Mouse (Mus musculus) lung, embryonic 15.5 days (tissue): ENCODE data around the gene Edn2. TPM values are rescaled to one million over a fixed set of nuclear protein-coding genes. Genes with fewer than 3 reads are reported as not detected.

ENCODE experiments used
- ATAC-seq: fragments of 200-750 bp; cut with Nextera tagmentation; 2 replicates; pipeline ENCODE4 v1.8.0; 2017; ENCODE audit warnings: moderate number of reproducible peaks, borderline replicate concordance; ENCODE audit not compliant: low FRiP score, low TSS enrichment; ENCODE audit errors: extremely low read depth
- H3K27ac ChIP-seq: fragments of 300-500 bp; sonication (generic); 2 replicates; pipeline ENCODE4 v1.5.1; 2015; ENCODE audit warnings: moderate library complexity, mild to moderate bottlenecking, inconsistent platforms
- H3K27me3 ChIP-seq: fragments of 300-500 bp; sonication (generic); 2 replicates; pipeline ENCODE4 v1.6.1; 2015; ENCODE audit warnings: inconsistent platforms
- H3K36me3 ChIP-seq: fragments of 300-500 bp; sonication (generic); 2 replicates; pipeline ENCODE4 v1.6.1; 2015; ENCODE audit warnings: inconsistent platforms
- H3K4me1 ChIP-seq: fragments of 300-500 bp; sonication (generic); 2 replicates; pipeline ENCODE4 v1.6.1; 2015; ENCODE audit warnings: inconsistent platforms
- H3K4me2 ChIP-seq: fragments of 300-500 bp; sonication (generic); 2 replicates; pipeline ENCODE4 v1.6.1; 2015; ENCODE audit warnings: inconsistent platforms, mild to moderate bottlenecking, moderate library complexity
- H3K4me3 ChIP-seq: fragments of 300-500 bp; sonication (generic); 2 replicates; pipeline ENCODE4 v1.5.1; 2015; ENCODE audit warnings: mild to moderate bottlenecking, inconsistent platforms
- H3K9ac ChIP-seq: fragments of 300-500 bp; sonication (generic); 2 replicates; pipeline ENCODE4 v1.6.1; 2015; ENCODE audit warnings: inconsistent platforms
- H3K9me3 ChIP-seq: fragments of 300-500 bp; sonication (generic); 2 replicates; pipeline ENCODE4 v1.6.1; 2016; ENCODE audit warnings: inconsistent platforms
- WGBS: fragments of 180-500 bp; shearing (Covaris S2); methylation state at CpG from one replicate; pipeline ENCODE4 v1.1.7; 2015; 5-methylcytosine and 5-hydroxymethylcytosine counted together
- polyA plus RNA-seq: library from polyadenylated mRNA; unstranded; fragments of >200 nt; fragmentation: Nextera tagmentation; extraction: Ambion mirVana; gene quantifications from 2 replicates; pipeline ENCODE4 v1.2.1, GENCODE M21; 2015

Gene Edn2
- polyA plus RNA-seq, 1 experiment from 2014 or later, result 0.76 TPM

DNA sequence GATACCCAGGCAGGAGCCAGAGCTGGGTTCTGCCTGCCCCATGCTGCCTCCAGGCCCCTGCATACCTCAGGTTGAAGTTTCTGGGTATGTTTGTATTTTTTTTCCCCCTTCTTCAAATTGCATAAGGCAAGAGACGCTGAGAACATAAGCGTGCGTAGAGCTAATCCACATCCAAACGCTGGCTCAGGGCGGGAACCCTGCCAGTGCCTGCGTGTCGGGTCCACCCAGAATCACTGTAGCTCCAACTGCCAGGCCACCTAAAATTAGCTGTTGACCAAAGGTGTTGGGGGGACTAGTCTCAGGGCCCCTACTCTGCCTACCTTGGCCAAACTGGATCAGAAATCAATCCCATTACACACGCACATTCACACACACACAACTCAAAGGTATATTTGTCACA, 1.6 kb downstream of the Edn2 start:
- Histone ChIP-seq H3K4me2 (no peak overlapping the region), H3K36me3 (no peaks in the 10 kb centered on the region), H3K4me1 (peaks cover 35% of the 10 kb centered on the region), H3K27me3 (no peaks in the 10 kb centered on the region), H3K4me3 (no peak overlapping the region), H3K9me3 (no peaks in the 10 kb centered on the region), H3K27ac (no peak overlapping the region), H3K9ac (no peak overlapping the region)
- no peak for ATAC-seq
- WGBS, result 60% methylated on average over 8 of the region's 8 CpGs

GRCm38 (mm10) chr4:120163242-120163641, 2.2 kb downstream of the Edn2 start:
- Histone ChIP-seq H3K4me1 (peaks cover 35% of the 10 kb centered on the region), H3K9ac (no peak overlapping the region), H3K9me3 (no peaks in the 10 kb centered on the region), H3K36me3 (no peaks in the 10 kb centered on the region), H3K27me3 (no peaks in the 10 kb centered on the region), H3K4me2 (no peak overlapping the region), H3K4me3 (no peak overlapping the region), H3K27ac (0 out of 2 replicates have a peak overlapping the region, but pooled peaks have one; percentile 12)
- WGBS, result 14% methylated on average over 11 of the region's 11 CpGs
- peak; percentile 35; the same call in 1 of the 2 replicates for ATAC-seq

DNA sequence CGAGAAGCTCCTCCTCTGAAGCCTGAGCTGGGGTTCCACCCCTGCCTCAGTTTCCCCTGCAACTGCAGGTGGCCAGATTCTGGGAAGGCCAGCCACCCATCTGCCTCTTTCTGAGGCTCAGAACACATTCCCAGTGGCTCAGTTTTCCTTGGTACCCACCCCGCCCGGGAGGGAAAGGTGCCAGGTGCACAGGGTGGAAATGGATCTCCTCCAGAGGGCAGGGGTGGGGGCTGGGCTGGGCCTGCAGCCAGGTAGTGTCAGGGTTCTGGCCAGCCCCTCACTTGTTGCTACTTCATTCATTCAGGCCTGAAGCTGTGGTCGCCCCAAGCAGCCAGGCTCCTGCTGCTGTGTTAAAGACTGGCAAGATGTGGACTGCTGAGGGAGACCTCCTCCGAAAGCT, 3.3 kb downstream of the Edn2 start:
- Histone ChIP-seq H3K27me3 (no peaks in the 10 kb centered on the region), H3K4me3 (no peak overlapping the region), H3K27ac (no peak overlapping the region), H3K9ac (no peak overlapping the region), H3K36me3 (no peaks in the 10 kb centered on the region), H3K4me1 (peaks cover 35% of the 10 kb centered on the region), H3K9me3 (no peaks in the 10 kb centered on the region), H3K4me2 (no peak overlapping the region)
- no peak for ATAC-seq
- WGBS, result 84% methylated on average over 5 of the region's 5 CpGs

GRCm38 (mm10) chr4:120167778-120168177, 6.8 kb downstream of the Edn2 start:
- Histone ChIP-seq H3K9me3 (no peaks in the 10 kb centered on the region), H3K27ac (no peak overlapping the region), H3K9ac (no peak overlapping the region), H3K36me3 (no peaks in the 10 kb centered on the region), H3K27me3 (no peaks in the 10 kb centered on the region), H3K4me1 (peaks cover 23% of the 10 kb centered on the region), H3K4me3 (no peak overlapping the region), H3K4me2 (no peak overlapping the region)
- ATAC-seq, result no peak
- 83% methylated on average over 6 of the region's 6 CpGs for WGBS

GRCm38 (mm10) chr4:120168346-120168745, 7.3 kb downstream of the Edn2 start:
- WGBS, result 75% methylated on average over 4 of the region's 4 CpGs
- H3K27me3 ChIP-seq, result no peaks in the 10 kb centered on the region
- H3K4me1 ChIP-seq, result peaks cover 17% of the 10 kb centered on the region
- H3K27ac ChIP-seq, result no peak overlapping the region
- H3K4me3 ChIP-seq, result no peak overlapping the region
- H3K9me3 ChIP-seq, result no peaks in the 10 kb centered on the region
- no peak for ATAC-seq
- no peak overlapping the region for H3K4me2 ChIP-seq
- no peak overlapping the region for H3K9ac ChIP-seq
- H3K36me3 ChIP-seq, result no peaks in the 10 kb centered on the region

GRCm38 (mm10) chr4:120170387-120170936, 9.5 kb downstream of the Edn2 start:
- no peaks in the 10 kb centered on the region for H3K27me3 ChIP-seq
- ATAC-seq, result no peak
- H3K4me2 ChIP-seq, result no peak overlapping the region
- no peaks in the 10 kb centered on the region for H3K9me3 ChIP-seq
- WGBS, result 48% methylated on average over 9 of the region's 9 CpGs
- no peak overlapping the region for H3K4me3 ChIP-seq
- H3K9ac ChIP-seq, result no peak overlapping the region
- H3K36me3 ChIP-seq, result no peaks in the 10 kb centered on the region
- H3K4me1 ChIP-seq, result peaks cover 11% of the 10 kb centered on the region
- H3K27ac ChIP-seq, result no peak overlapping the region

DNA sequence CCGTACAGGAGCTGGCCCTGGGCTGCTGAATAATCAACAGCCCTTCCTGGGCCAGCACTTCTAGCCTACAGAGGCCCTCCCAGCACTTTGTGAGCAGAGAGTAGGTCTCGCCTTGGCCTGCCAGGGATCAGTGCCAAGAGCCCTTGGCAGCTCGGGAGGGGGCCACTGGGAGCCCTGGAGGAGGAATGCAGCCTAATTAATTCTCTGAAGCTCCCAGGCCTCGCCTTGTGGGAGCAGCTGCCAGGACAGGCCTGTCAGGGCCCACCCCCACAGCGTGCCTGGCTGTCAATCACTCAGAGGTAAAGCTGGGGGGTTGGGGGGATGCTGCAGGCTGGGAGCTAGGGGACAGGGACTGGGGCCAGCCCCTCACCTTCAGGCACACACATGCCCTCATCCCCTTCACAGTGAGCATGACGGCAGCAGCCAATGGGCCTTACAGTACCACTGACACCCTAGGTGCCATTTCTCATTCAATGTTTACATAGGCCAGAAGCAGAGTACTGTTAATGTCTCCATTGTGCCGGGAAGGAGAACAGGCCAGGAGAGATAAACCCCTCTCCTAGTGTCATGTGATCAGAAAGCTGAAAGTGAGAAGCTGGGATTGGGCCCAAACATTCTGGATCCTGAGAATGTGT, 11.2 kb downstream of the Edn2 start:
- WGBS, result 9% methylated on average over 7 of the region's 7 CpGs
- H3K9me3 ChIP-seq, result no peaks in the 10 kb centered on the region
- H3K9ac ChIP-seq, result no peak overlapping the region

DNA sequence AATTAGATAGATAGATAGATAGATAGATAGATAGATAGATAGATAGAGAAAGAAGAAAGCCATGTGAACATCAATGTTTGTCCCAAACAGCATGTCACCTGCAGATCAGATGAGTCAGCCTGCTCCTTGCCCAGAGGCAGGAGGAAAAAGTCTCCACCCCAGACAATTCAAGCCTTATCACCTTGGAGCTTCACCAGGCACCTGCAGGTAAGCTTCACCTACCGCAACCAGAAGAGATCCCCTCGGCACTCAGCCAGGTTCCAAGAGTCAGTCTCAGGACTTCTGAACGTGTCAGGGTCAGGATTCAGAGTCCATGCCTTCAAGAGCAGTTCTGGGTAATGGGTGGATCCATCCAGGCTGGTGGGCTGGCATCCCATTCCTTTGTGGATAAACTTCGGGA, 18.1 kb downstream of the Edn2 start:
- Histone ChIP-seq H3K27ac (no peak overlapping the region), H3K9me3 (no peaks in the 10 kb centered on the region), H3K9ac (no peak overlapping the region), H3K4me1 (no peaks in the 10 kb centered on the region), H3K4me3 (no peak overlapping the region), H3K36me3 (no peaks in the 10 kb centered on the region), H3K27me3 (no peaks in the 10 kb centered on the region), H3K4me2 (no peak overlapping the region)
- 71% methylated on average over 4 of the region's 4 CpGs for WGBS
- ATAC-seq, result no peak

More for the DNA sequence above, 11.2 kb downstream of the Edn2 start:
- Histone ChIP-seq H3K4me1 (peaks cover 11% of the 10 kb centered on the region), H3K27ac (no peak overlapping the region), H3K36me3 (no peaks in the 10 kb centered on the region), H3K27me3 (no peaks in the 10 kb centered on the region), H3K4me2 (no peak overlapping the region), H3K4me3 (no peak overlapping the region)
- ATAC-seq, result peak; percentile 70; the same call in 1 of the 2 replicates

- Histone ChIP-seq H3K9ac (no peak overlapping the region), H3K27me3 (no peaks in the 10 kb centered on the region), H3K27ac (no peak overlapping the region), H3K4me1 (no peaks in the 10 kb centered on the region), H3K9me3 (no peaks in the 10 kb centered on the region), H3K4me3 (no peak overlapping the region), H3K4me2 (no peak overlapping the region), H3K36me3 (no peaks in the 10 kb centered on the region)
- ATAC-seq, result no peak
Measured at GRCm38 (mm10) chr4:120180535-120180934, 19.5 kb downstream of the Edn2 start.

- H3K27me3 ChIP-seq, result no peaks in the 10 kb centered on the region
- H3K4me2 ChIP-seq, result no peak overlapping the region
- H3K9ac ChIP-seq, result no peak overlapping the region
- H3K27ac ChIP-seq, result no peak overlapping the region
- 0 out of 2 replicates have a peak, but pooled peaks cover 9% of the 10 kb centered on the region for H3K4me1 ChIP-seq
- 29% methylated on average over 5 of the region's 5 CpGs for WGBS
- no peaks in the 10 kb centered on the region for H3K36me3 ChIP-seq
- H3K9me3 ChIP-seq, result no peaks in the 10 kb centered on the region
- no peak for ATAC-seq
- H3K4me3 ChIP-seq, result no peak overlapping the region
Measured at GRCm38 (mm10) chr4:120184374-120184991, 23.5 kb downstream of the Edn2 start.

- Histone ChIP-seq H3K9ac (no peak overlapping the region), H3K27ac (no peak overlapping the region), H3K4me1 (0 out of 2 replicates have a peak, but pooled peaks cover 14% of the 10 kb centered on the region), H3K27me3 (no peaks in the 10 kb centered on the region), H3K4me3 (no peak overlapping the region), H3K9me3 (no peaks in the 10 kb centered on the region), H3K36me3 (no peaks in the 10 kb centered on the region), H3K4me2 (no peak overlapping the region)
- 93% methylated on average over 1 of the region's 1 CpGs for WGBS
- ATAC-seq, result no peak
Measured at GRCm38 (mm10) chr4:120186441-120186840, 25.4 kb downstream of the Edn2 start.

DNA sequence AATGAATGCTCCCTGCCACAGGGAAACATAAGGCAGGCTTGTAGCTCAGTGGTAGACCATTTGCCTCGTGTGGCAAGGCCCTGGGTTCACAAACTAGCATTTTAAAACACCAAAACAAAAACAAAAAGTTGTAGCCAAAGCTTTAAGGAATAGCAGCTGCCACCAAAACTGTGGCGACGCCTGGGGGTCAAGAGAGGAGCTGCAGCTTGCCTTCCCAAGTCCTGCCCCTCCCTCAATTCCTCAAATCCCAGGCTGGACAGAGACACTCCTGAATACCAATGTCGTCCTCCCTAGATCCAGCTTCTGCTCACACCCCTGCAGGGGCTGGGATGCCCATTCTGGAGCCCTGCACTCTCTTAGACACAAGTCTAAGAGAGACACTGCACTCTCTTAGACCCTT, 25.9 kb downstream of the Edn2 start:
- H3K4me2 ChIP-seq, result no peak overlapping the region
- H3K9me3 ChIP-seq, result no peaks in the 10 kb centered on the region
- H3K36me3 ChIP-seq, result no peaks in the 10 kb centered on the region
- no peaks in the 10 kb centered on the region for H3K27me3 ChIP-seq
- peaks cover 16% of the 10 kb centered on the region for H3K4me1 ChIP-seq
- 1% methylated on average over 4 of the region's 4 CpGs for WGBS
- H3K9ac ChIP-seq, result no peak overlapping the region
- no peak overlapping the region for H3K4me3 ChIP-seq
- ATAC-seq, result no peak
- no peak overlapping the region for H3K27ac ChIP-seq
